Mouse (Mus musculus) layer of hippocampus, adult 6 months (tissue): ENCODE results near the gene Nxn. TPM values are rescaled to one million over a fixed set of nuclear protein-coding genes. Genes with fewer than 3 reads are reported as not detected.

ENCODE experiments used
- long read RNA-seq, 2 experiments: library from polyadenylated mRNA; unstranded; transcript quantifications; one replicate each; pipeline ENCODE4 v2.0.0; 2019 to 2020
- polyA plus RNA-seq: library from polyadenylated mRNA; unstranded; fragments of <200 nt; fragmentation: Nextera tagmentation; gene quantifications from 2 replicates; pipeline ENCODE4 v1.2.3, GENCODE M21; 2021

The Nxn gene
- polyA plus RNA-seq: 2.2 and 2.8 TPM in 2 replicates
- long read RNA-seq, experiment 1, partial matches to known transcripts: 3 of 5 reads
- long read RNA-seq, experiment 1, other reads (novel, unspliced or antisense): 2 of 5 reads
- long read RNA-seq, experiment 2, partial matches to known transcripts: 2 of 7 reads
- long read RNA-seq, experiment 2, other reads (novel, unspliced or antisense): 4 of 7 reads

GRCm38 (mm10) chr11:76398798-76399586 is at the start of gene Nxn:
Nxn (minus strand) TSS chr11:76399140.

DNA sequence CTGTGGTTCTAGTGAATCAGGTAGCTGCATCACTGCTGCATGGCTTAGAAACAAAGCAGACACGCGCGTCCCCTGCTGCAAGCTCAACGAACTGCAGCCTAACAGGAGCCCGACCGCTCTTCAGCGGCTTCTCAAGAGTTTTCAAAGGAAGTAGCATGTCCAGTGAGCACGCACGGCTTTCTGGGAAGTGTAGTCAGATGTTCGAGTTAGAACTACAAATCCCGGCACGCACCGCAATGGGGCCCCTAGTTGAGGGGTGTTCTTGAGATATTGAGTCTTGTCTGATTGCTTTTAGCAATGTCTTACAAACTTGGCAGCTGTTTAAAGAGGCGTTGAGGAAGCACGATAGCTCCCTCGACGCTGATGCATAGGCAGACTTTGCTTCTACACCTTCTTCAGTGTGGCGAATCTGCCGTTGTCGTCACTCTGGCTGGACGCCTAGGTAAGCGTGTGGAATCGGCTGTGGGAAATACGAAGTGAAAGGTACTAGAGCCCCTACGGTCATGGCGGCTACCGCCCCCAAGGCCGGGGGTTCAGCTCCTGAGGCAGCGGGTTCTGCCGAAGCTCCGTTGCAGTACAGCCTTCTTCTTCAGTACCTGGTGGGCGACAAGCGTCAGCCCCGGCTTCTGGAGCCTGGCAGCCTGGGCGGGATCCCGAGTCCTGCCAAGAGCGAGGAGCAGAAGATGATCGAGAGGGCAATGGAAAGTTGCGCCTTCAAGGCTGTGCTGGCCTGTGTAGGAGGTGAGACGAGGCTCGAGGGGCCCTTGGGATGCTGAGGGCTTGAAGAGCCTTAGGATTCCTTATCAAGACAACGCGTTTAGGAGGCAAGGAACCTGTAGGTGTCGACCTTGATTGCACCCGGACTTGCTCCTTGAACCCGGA is 8.0 kb upstream of the Nxn start, which contains the start of gene Timm22:
Gene Timm22, plus strand, starts transcription at position 251 of the 882 bp plus-strand sequence.

GRCm38 (mm10) chr11:76242901-76243810 is 155.8 kb downstream of the Nxn start, which contains the start of the genes Mrm3 and Glod4:
Mrm3 (plus strand) TSS chr11:76243715.
Glod4 (minus strand) TSS chr11:76243725.

DNA sequence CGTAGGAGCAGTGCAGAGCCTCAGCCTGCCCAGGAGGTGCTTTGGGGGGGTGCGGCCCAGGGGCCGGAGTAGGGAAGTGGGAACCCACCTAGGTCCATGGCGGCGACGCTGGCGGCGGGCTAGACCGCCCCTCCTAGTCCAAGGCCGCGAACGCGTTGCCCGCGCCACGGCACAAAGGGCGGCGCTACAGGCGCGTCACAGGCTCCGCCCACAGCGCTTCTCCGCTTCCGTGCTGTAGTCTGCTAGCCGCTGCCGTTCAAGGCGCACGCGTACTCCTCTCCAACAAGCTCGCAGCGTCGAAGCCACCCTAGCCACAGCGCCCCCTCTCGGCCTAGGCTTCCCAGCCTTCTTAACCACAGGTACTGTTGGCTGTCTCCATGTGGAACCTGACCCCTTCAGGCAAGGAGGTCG is 181.5 kb downstream of the Nxn start, which contains the start of the genes Dbil5 and Gemin4:
Gene Dbil5, plus strand, starts transcription at position 219 of the 411 bp plus-strand sequence.
Gene Gemin4, minus strand, starts transcription at position 275 of the 411 bp plus-strand sequence.

Other genes with a start within 250 kb of the Nxn start
- 63.9 and 65.8 TPM in 2 replicates for gene Vps53, start 219.5 kb downstream of the Nxn start, polyA plus RNA-seq
- gene Fam57a, start 219.5 kb downstream of the Nxn start, polyA plus RNA-seq: 14.4 and 16.0 TPM in 2 replicates
- 1.7 TPM in 2 replicates for gene Dbil5, start 181.5 kb downstream of the Nxn start, polyA plus RNA-seq
- gene Gemin4, start 181.5 kb downstream of the Nxn start, polyA plus RNA-seq: 7.8 and 8.7 TPM in 2 replicates
- 22.5 and 22.8 TPM in 2 replicates for gene Mrm3, start 155.4 kb downstream of the Nxn start, polyA plus RNA-seq
- gene Glod4, start 155.4 kb downstream of the Nxn start, polyA plus RNA-seq: 106 and 116 TPM in 2 replicates
- 34.0 and 35.0 TPM in 2 replicates for gene Timm22, start 7.8 kb upstream of the Nxn start, polyA plus RNA-seq
- 111 and 112 TPM in 2 replicates for gene Abr, start 223.2 kb upstream of the Nxn start, polyA plus RNA-seq